Mouse (Mus musculus): Measurements from ENCODE around the gene Vhl. TPM values are rescaled to one million over a fixed set of nuclear protein-coding genes. Genes with fewer than 3 reads are reported as not detected.

Vhl gene
- total RNA-seq (2021): 1 to 10 TPM; 5.1 to 5.9 TPM
- long read RNA-seq, experiment 1, transcript Vhl-201 (3 exons, 2,792 nt): major isoform, 14 of 15 reads
- long read RNA-seq, experiment 1, partial matches to known transcripts: 0 of 15 reads
- long read RNA-seq, experiment 1, other reads (novel, unspliced or antisense): 1 of 15 reads
- long read RNA-seq, experiment 2, transcript Vhl-201 (3 exons, 2,792 nt): major isoform, 14 of 14 reads
- long read RNA-seq, experiment 2, partial matches to known transcripts: 0 of 14 reads
- long read RNA-seq, experiment 2, other reads (novel, unspliced or antisense): 0 of 14 reads

DNA sequence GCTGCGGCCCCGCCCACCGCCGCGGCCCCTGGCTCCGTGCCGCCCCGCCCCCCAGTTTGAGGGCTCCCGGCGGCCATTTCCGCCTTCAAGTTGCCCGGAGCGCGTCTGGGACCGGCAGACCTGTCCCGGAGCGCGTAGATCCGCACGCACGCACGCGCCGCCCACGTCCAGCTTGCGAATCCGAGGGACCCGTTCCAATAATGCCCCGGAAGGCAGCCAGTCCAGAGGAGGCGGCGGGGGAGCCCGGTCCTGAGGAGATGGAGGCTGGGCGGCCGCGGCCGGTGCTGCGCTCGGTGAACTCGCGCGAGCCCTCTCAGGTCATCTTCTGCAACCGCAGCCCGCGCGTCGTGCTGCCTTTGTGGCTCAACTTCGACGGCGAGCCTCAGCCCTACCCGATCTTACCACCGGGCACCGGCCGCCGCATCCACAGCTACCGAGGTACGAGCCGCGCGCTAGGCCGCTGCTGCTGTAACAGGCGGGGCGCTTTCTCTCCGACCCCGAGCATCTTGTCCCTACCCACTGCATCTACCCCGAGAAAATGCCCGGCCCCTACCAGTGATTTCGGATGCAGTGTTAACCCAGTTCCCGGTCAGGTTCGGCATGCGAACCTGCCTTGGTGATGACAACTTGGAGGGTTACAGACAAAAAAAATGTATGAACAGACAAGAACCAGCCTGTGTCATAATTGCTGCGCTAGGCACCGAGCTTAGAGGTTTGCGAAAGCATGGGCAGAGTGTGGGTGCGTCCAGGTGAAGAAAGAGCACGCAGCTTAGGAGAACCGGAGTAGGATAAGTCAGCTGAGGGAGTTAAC is at the start of gene Vhl:
TSS of gene Vhl (plus strand) at position 19 of the 811 bp plus-strand sequence.
- intact Hi-C loops (cut with DNase I): loop anchor here (5.0 kb wide), 1 partner anchor 97 kb away; no protein-coding TSS in a partner anchor
- Histone ChIP-seq H3K4me3 (peak within 1 kb of the TSS; percentile 94), H3K27ac (peak within 1 kb of the TSS; percentile 92)
- peak; percentile 95 for DNase-seq
- peak; percentile 34 for TF ChIP-seq CTCF (IDR thresholded peaks at IDR 0.05)

GRCm38 (mm10) chr6:113576044-113576443 is 47.7 kb upstream of the Vhl start:
- Histone ChIP-seq H3K4me3 (no peak overlapping the region), H3K27ac (no peak overlapping the region)
- TF ChIP-seq CTCF (IDR thresholded peaks at IDR 0.05): no peak
- intact Hi-C loops (cut with DNase I): no loop called here
- DNase-seq: no peak

GRCm38 (mm10) chr6:113579306-113579705 is 44.5 kb upstream of the Vhl start:
- intact Hi-C loops (cut with DNase I): no loop called here
- Histone ChIP-seq H3K4me3 (no peak overlapping the region), H3K27ac (no peak overlapping the region)
- DNase-seq: no peak
- TF ChIP-seq CTCF (IDR thresholded peaks at IDR 0.05): no peak

- intact Hi-C loops (cut with DNase I): no loop called here
- H3K27ac ChIP-seq: no peak overlapping the region
Observed at GRCm38 (mm10) chr6:113583023-113583422, 40.7 kb upstream of the Vhl start.

DNA sequence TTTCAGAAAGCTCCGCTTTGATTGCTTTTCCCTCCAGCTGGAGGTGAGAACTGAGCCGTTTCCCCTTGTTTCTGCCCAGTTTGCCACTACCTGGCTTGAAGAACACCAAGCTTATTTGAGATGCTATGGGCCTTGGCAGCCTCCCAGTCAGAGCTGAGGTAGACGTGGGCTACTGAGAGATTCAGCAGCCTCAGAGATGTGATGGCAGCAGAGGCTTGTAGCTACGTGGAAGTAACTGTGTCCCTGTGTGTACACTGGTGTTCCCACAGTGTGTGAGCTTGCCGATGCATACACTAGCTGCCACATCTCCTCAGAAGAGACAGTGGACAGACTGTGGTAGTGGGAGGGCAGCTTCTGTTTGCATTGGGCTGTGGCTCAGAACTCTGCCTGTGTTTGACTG is 38.7 kb upstream of the Vhl start:
- Histone ChIP-seq H3K4me3 (no peak overlapping the region), H3K27ac (no peak overlapping the region)
- no peak for DNase-seq
- intact Hi-C loops (cut with DNase I): no loop called here
- TF ChIP-seq CTCF (IDR thresholded peaks at IDR 0.05): no peak

More at GRCm38 (mm10) chr6:113583023-113583422, 40.7 kb upstream of the Vhl start:
- no peak for TF ChIP-seq CTCF (IDR thresholded peaks at IDR 0.05)
- H3K4me3 ChIP-seq: no peak overlapping the region
- DNase-seq: no peak

DNA sequence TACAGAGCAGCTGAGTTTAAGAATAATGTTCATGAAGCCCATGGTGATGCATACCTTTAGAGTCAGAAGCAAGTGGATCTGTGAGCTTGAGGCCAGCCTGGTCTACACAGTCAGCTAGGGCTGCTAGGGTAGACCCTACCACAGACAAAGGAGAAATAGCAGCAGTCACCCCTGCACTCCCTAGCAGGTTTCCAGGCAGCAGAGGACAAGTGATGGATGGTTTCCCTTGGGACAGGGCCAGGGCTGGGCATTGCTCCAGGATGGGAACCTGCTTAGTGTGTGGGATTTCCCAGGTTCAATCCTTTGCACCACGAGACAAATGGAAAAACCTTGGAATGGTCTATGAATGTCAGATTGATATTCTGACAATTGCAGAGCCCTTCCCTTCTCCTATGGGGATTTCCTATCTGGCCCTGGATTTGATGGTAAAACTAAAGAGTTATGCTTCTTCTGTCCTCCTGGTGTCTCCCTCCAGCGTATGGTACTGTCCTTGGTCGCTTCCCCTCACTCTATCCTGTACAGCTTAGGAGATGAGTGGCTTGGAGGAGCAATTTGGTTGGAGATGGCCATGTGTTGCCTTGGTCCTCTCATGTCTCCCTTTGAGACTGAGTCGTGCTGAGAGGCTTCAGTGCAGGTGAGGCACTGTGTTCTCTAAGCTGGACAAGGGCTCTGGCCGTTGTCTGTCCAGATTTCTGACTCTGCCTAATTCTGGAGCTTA is 37.1 kb upstream of the Vhl start:
- no peak for TF ChIP-seq CTCF (IDR thresholded peaks at IDR 0.05)
- intact Hi-C loops (cut with DNase I): no loop called here
- no peak for DNase-seq
- H3K4me3 ChIP-seq: no peak overlapping the region
- no peak overlapping the region for H3K27ac ChIP-seq

GRCm38 (mm10) chr6:113592637-113593036 is 31.1 kb upstream of the Vhl start:
- intact Hi-C loops (cut with DNase I): no loop called here

GRCm38 (mm10) chr6:113597945-113598344 is 25.8 kb upstream of the Vhl start:
- intact Hi-C loops (cut with DNase I): no loop called here
- H3K27ac ChIP-seq: no peak overlapping the region
- TF ChIP-seq CTCF (IDR thresholded peaks at IDR 0.05): no peak
- no peak overlapping the region for H3K4me3 ChIP-seq
- DNase-seq: no peak

More at GRCm38 (mm10) chr6:113592637-113593036, 31.1 kb upstream of the Vhl start:
- H3K27ac ChIP-seq: no peak overlapping the region
- DNase-seq: no peak
- no peak for TF ChIP-seq CTCF (IDR thresholded peaks at IDR 0.05)
- H3K4me3 ChIP-seq: no peak overlapping the region

GRCm38 (mm10) chr6:113599833-113600232 is 23.9 kb upstream of the Vhl start:
- intact Hi-C loops (cut with DNase I): loop anchor here (5.0 kb wide), 1 partner anchor 113 kb away; no protein-coding TSS in a partner anchor
- no peak for DNase-seq
- Histone ChIP-seq H3K27ac (no peak overlapping the region), H3K4me3 (no peak overlapping the region)
- no peak for TF ChIP-seq CTCF (IDR thresholded peaks at IDR 0.05)

DNA sequence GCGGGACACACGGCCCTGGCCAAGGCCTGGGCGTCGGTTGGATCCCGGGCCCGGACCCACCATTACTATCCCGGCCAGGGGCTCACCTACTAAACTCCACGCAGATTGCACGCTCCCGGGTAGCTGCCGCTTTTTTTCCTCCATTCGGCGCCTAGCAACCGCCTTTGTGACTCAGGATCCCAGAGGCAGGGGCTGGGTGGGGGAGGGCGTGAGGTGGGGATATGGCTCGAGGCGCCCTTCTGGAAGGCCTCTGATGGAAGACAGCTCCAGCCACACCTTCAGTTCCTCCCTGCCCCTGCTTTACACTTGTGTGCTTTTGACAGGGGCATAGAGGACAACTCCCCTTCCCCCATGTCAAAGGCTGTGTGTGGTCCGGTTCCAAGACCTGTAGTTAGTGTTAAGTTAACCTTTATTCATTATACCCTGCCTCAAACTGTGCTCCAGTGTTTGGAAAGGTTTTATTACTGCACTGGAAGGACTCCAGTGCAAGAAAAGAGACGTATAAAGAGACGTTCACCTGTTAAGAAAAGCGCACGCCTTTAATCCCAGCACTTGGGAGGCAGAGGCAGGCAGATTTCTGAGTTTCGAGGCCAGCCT is 23.1 kb upstream of the Vhl start, which contains the start of gene Fancd2os:
TSS of gene Fancd2os (minus strand) at position 173 of the 597 bp plus-strand sequence.
- no peak for DNase-seq
- intact Hi-C loops (cut with DNase I): loop anchor here (5.0 kb wide), 1 partner anchor 113 kb away; no protein-coding TSS in a partner anchor
- no peak within 1 kb of the TSS for H3K4me3 ChIP-seq
- no peak within 1 kb of the TSS for H3K27ac ChIP-seq
- TF ChIP-seq CTCF (IDR thresholded peaks at IDR 0.05): no peak

DNA sequence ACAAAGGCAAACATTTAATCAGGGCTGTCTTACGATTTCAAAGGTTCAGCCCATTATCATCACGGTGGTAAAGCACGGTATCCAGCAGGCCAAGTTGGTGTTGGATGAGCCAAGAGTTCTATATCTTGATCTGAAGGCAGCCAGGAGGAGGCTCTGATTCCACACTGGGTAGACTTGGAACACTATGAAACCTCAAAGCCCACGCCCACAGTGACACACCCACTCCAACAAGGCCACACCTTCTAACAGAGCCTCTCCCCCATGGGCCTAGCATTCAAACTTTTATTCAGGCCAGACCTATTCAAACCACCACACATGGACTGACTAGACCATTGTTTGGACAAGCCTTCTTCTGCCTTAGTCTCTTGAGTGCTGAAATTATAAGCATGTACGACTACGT is 20.9 kb upstream of the Vhl start:
- DNase-seq: no peak
- Histone ChIP-seq H3K4me3 (no peak overlapping the region), H3K27ac (no peak overlapping the region)
- intact Hi-C loops (cut with DNase I): loop anchor here (5.0 kb wide), 1 partner anchor 116 kb away; no protein-coding TSS in a partner anchor
- TF ChIP-seq CTCF (IDR thresholded peaks at IDR 0.05): no peak

DNA sequence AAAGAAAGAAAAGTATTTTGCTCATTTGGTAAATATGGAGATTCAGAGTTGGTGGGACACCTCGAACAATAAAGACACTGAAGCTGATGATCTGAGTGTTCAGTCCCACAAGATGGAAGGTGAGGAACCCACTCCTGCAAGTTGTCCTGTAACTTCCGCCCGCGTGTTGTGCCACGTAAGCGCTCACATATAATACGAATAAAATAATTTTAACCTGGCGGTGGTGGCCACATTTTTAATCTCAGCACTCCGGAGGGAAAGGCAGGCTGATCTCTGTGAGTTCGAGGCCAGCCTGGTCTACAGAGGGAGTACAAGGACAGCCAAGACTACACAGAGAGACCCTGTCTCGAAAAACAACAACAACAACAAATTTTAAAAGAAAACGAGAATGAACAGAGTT is 19.8 kb upstream of the Vhl start:
- Histone ChIP-seq H3K4me3 (peak overlapping the region; percentile 88), H3K27ac (peak overlapping the region; percentile 92)
- TF ChIP-seq CTCF (IDR thresholded peaks at IDR 0.05): no peak
- intact Hi-C loops (cut with DNase I): loop anchor here (5.0 kb wide), 1 partner anchor 117 kb away; no protein-coding TSS in a partner anchor
- DNase-seq: no peak
